Mouse (Mus musculus): Measurements from ENCODE around the gene Tmem82.

Tmem82 gene

GRCm38 (mm10) chr4:141639474-141639873, 21.0 kb upstream of the Tmem82 start:
- no peak for DNase-seq

GRCm38 (mm10) chr4:141636693-141637092, 18.3 kb upstream of the Tmem82 start:
- peak; percentile 42 for DNase-seq

- no peak for DNase-seq
Measured at GRCm38 (mm10) chr4:141635991-141636390, 17.6 kb upstream of the Tmem82 start.

DNA sequence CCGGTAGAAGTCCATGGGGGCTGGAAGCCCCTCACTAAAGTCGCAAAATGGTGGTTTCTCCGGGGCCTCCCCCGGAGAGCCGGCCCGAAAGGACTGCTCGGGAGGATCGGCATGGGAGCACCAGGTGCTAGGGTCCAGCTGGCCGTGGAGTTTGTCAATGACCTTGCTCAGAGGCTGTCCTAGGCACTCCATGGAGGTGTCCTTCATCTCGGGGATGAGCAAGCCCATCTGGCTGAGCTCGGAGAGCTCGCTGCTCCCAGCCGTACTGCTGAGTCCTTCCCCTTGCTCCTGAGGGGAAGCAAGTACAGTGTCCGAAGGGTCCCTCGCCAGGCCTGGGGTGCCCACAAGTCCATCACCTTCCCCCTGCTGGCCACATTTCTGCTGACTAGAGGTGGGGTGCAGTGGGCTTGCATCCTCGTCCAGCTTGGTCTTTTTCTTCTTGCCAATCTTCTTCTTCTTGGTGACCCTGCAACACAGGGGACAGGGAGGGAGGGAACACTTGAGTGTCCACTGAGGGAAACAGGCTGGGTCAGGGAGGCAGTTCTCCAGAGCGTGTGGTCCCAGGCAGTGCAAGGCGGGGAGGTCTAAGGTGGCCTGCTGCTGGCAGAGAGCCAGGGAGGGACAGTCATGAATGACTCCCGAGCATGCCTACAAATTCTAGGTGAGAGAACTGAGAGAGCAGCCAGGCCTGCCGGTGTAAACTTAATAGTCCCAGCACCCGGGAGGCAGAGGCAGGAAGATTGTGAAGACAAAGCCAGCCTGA, 13.9 kb upstream of the Tmem82 start:
- DNase-seq: peak; percentile 41

DNA sequence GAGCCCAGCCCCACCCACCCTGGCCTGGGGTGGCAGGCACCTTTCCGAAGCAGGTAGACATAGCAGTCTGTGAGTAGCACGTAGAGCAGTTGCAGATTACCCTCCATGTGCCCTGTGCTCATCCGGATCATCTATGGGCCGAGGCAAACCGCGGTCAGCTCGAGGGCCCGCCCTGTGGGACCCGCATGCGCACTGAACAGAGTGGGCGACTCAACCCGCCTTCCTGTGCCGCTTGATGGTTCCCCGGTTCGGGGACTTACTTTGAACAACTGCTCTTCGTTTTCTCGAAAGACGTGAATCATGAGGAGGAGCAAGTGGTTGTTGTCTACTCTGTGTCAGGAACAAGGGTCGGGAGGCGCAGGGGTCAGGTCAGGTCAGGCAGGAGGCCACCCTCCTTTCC, 12.8 kb upstream of the Tmem82 start:
- no peak for DNase-seq

- DNase-seq: no peak
Measured at GRCm38 (mm10) chr4:141630021-141630420, 11.6 kb upstream of the Tmem82 start.

DNA sequence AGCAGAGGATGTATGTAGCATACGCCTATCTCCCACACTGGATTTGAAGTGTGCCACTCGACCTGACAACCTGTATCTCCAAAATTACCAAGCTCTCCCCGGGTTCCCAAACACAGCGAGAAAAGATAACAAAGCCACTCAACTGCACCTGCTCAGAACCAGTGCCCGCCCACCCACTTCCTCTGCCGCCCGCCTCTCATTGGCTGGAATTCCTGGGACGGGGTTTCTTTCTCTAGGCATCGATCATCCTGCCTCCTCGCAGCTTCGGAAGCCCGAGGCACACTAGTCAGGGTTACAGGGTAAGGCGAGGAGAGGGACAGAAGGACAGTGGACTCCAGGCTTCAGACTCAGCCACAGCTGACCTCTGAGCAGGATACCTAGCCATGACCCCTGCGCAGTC, 10.2 kb upstream of the Tmem82 start:
- DNase-seq: no peak

GRCm38 (mm10) chr4:141627502-141627901, 9.1 kb upstream of the Tmem82 start:
- no peak for DNase-seq

- no peak for DNase-seq
Measured at GRCm38 (mm10) chr4:141625774-141626550, 7.5 kb upstream of the Tmem82 start.

GRCm38 (mm10) chr4:141624983-141625773, 6.7 kb upstream of the Tmem82 start:
- no peak for DNase-seq

DNA sequence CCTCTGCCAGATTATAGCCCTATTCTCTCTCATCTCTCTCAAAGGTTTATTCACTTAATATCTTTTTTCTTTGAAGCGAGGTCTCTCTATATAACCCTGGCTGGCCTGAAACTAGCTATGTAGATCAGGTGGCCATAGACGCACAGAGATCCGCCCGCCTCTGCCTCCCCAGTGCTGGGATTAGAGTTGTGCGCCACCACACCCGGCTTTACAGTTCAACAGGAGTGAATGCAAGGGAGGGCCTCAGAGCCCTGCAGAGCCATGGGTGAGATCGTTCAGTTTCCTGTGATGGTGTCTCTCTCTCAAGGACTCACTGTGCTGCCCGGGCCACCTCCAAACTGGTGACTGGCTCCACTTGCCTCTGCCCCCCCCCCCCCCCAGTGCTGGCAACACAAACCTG, 5.7 kb upstream of the Tmem82 start:
- DNase-seq: no peak

- DNase-seq: peak; percentile 91
Measured at GRCm38 (mm10) chr4:141623666-141624065, 5.2 kb upstream of the Tmem82 start, which contains the start of gene Slc25a34. TSS of gene Slc25a34 (minus strand) at chr4:141623821.

GRCm38 (mm10) chr4:141623037-141623436, 4.6 kb upstream of the Tmem82 start:
- DNase-seq: peak; percentile 78

DNA sequence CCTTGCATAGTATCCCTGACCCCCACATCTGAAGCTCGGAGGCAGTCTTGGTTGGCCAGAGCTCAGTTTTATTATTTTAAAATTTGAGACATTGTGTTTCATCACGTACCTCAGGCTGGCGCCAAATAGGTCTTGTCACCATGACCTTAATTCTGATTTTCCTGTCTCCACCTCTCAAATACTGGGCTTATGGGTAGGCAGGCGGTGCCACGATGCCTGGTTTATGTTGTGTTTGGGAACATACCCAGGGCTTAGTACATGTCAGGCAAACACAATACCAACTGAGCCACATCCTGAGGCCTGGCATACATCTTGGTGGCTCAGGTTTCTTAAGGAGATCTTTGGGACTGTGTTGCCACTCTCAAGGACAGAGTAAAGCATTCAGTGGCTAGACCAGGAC, 4.1 kb upstream of the Tmem82 start:
- DNase-seq: no peak

DNA sequence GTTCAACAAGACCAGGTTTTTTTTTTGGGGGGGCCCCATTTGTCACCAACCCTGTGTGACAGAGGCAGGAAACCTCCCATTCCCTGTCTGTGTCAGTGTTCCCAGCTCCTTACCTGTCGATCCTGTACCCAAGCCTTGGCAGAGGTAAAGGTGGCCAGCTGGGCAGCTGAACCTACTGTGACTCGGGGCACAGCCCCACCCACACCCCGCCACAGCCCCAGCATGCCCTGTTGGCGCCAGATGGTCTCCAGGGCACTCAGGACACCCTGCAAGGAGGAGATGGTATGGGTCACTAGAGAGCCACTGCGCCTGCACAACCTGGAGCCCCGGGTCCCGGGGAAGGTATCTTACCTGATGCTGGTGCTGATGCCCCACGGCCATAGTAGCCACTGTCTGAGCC, 3.7 kb upstream of the Tmem82 start:
- no peak for DNase-seq

GRCm38 (mm10) chr4:141621297-141621696, 2.9 kb upstream of the Tmem82 start:
- no peak for DNase-seq

- DNase-seq: no peak
Measured at GRCm38 (mm10) chr4:141619299-141619883, 958 bp upstream of the Tmem82 start.

DNA sequence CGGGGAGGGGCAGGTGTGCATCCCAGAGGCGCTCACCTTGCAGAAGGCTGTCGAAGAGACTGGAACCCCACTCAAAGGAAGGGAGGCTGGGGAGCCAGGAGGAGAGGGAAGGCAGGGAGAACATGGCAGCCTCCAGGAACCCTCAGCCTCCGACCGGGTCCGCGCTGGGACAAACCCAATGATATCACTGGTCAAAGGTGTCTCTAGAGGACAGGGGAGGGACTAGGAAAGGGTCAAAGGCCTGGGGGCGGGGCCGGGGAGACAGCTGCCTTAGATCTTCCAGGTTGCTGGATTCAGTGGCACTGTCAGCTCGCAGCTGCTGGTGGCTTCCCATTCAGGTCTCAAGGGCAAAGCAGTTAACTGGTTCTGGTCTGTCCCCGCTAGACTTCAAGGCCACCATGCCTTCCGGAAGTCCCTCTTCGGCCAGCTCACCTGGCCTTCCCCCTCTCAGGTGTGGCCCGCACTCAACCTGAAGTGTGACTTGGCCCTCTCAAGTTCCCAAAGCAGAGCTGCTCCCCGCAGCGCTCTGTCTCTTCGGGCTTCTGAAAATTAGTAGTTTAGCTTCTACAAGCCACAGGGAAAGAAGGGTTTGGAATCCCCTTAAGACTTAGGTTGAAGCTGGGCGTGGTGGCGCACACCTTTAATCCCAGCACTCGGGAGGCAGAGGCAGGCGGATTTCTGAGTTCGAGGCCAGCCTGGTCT, 419 bp downstream of the Tmem82 start:
- peak; percentile 85 for DNase-seq

- DNase-seq: peak; percentile 82
Measured at GRCm38 (mm10) chr4:141617299-141617698, 1.1 kb downstream of the Tmem82 start.

DNA sequence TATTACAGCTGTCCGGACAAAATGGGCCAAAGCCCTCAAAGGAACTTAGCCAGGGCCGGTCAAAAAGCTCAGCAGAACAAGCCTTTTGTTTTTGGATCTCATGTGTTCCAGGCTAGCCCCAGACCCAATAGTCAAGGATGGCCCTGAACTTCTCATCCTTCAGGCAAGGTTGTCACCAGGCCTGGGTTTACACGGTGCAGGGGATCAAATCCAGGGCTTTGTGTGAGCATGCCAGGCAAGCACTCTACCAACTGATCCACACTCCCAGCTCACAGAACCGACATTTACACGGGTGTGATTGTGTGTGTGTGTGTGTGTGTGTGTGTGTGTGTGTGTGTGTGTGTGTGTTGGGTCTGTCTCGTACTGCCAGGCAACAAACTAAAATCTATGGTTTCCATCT, 1.6 kb downstream of the Tmem82 start:
- DNase-seq: no peak

DNA sequence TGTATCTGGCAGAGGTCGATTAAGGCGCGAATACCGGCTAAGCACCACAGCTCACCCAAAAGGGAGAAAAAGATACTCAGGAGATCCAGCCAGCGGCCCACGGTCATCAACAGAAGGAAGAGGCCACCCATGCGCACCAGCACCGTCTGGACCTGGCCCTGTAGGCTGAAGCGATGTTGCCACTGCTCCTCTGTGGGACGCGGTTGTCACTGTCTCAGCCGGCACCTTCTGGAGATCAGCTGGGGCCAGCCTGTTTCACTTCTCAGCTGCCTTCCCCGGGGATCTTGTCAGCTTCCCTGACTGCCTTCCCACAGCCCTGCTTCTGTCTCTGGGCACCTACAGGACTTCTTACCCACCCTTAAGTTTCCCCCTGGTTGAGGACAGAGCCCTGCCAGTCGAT, 3.5 kb downstream of the Tmem82 start:
- DNase-seq: no peak

GRCm38 (mm10) chr4:141609538-141609937, 8.9 kb downstream of the Tmem82 start:
- peak; percentile 64 for DNase-seq

Measured in kidney, postnatal 14 days (tissue).